Mouse (Mus musculus) embryonic facial prominence, embryonic 12.5 days (tissue): ENCODE data around the gene Dnaic2. TPM values are rescaled to one million over a fixed set of nuclear protein-coding genes. Genes with fewer than 3 reads are reported as not detected.

ENCODE experiments used
- ATAC-seq: fragments of 200-750 bp; cut with Nextera tagmentation; 2 replicates; pipeline ENCODE4 v1.8.0; 2017; ENCODE audit not compliant: insufficient number of reproducible peaks, insufficient read depth, low FRiP score, low TSS enrichment
- H3K27ac ChIP-seq: fragments of 300-500 bp; sonication (generic); 2 replicates; pipeline ENCODE4 v1.5.1; 2016; ENCODE audit warnings: mild to moderate bottlenecking
- H3K27me3 ChIP-seq: fragments of 300-500 bp; sonication (generic); 2 replicates; pipeline ENCODE4 v1.6.1; 2016; ENCODE audit warnings: mild to moderate bottlenecking, moderate library complexity
- H3K36me3 ChIP-seq: fragments of 300-500 bp; sonication (generic); 2 replicates; pipeline ENCODE4 v1.6.1; 2016; ENCODE audit warnings: mild to moderate bottlenecking
- H3K4me1 ChIP-seq: fragments of 300-500 bp; sonication (generic); 2 replicates; pipeline ENCODE4 v1.6.1; 2016
- H3K4me2 ChIP-seq: fragments of 300-500 bp; sonication (generic); replicated peaks from 2 replicates; pipeline ENCODE4 v1.6.1; 2016; ENCODE audit warnings: mild to moderate bottlenecking, moderate library complexity
- H3K4me3 ChIP-seq: fragments of 300-500 bp; sonication (generic); 2 replicates; pipeline ENCODE4 v1.5.1; 2016; ENCODE audit warnings: mild to moderate bottlenecking
- H3K9ac ChIP-seq: fragments of 300-500 bp; sonication (generic); 2 replicates; pipeline ENCODE4 v1.6.1; 2016; ENCODE audit warnings: mild to moderate bottlenecking, moderate library complexity
- H3K9me3 ChIP-seq: fragments of 300-500 bp; sonication (generic); 2 replicates; pipeline ENCODE4 v1.6.1; 2016; ENCODE audit warnings: mild to moderate bottlenecking, moderate library complexity
- WGBS: fragments of 180-500 bp; shearing (Covaris S2); methylation state at CpG from one replicate; pipeline ENCODE4 v1.1.7; 2016; 5-methylcytosine and 5-hydroxymethylcytosine counted together
- polyA plus RNA-seq: library from polyadenylated mRNA; unstranded; fragments of >200 nt; fragmentation: Nextera tagmentation; extraction: Ambion mirVana; gene quantifications from 2 replicates; pipeline ENCODE4 v1.2.1, GENCODE M21; 2016

Dnaic2 gene
- polyA plus RNA-seq, 1 experiment from 2014 or later, result 2.0 TPM

GRCm38 (mm10) chr11:114727826-114728186 is 598 bp downstream of the Dnaic2 start:
- Histone ChIP-seq H3K4me3 (no peak overlapping the region), H3K27me3 (0 out of 2 replicates have a peak, but pooled peaks cover 3% of the 10 kb centered on the region), H3K4me1 (peaks cover 42% of the 10 kb centered on the region), H3K4me2 (peak overlapping the region; percentile 62), H3K36me3 (no peaks in the 10 kb centered on the region), H3K27ac (no peak overlapping the region), H3K9ac (no peak overlapping the region), H3K9me3 (no peaks in the 10 kb centered on the region)
- ATAC-seq, result no peak
- 37% methylated on average over 5 of the region's 5 CpGs for WGBS

- no peak overlapping the region for H3K4me3 ChIP-seq
Measured at GRCm38 (mm10) chr11:114728333-114728732, 1.1 kb downstream of the Dnaic2 start.

GRCm38 (mm10) chr11:114729832-114730363 is 2.7 kb downstream of the Dnaic2 start:
- H3K27me3 ChIP-seq, result 0 out of 2 replicates have a peak, but pooled peaks cover 3% of the 10 kb centered on the region
- H3K9ac ChIP-seq, result no peak overlapping the region
- H3K4me2 ChIP-seq, result no peak overlapping the region
- peaks cover 39% of the 10 kb centered on the region for H3K4me1 ChIP-seq
- WGBS, result 52% methylated on average over 6 of the region's 6 CpGs
- no peak overlapping the region for H3K27ac ChIP-seq
- no peaks in the 10 kb centered on the region for H3K9me3 ChIP-seq
- no peaks in the 10 kb centered on the region for H3K36me3 ChIP-seq
- ATAC-seq, result no peak
- no peak overlapping the region for H3K4me3 ChIP-seq

More at GRCm38 (mm10) chr11:114728333-114728732, 1.1 kb downstream of the Dnaic2 start:
- no peak overlapping the region for H3K9ac ChIP-seq
- H3K9me3 ChIP-seq, result no peaks in the 10 kb centered on the region
- H3K27me3 ChIP-seq, result 0 out of 2 replicates have a peak, but pooled peaks cover 3% of the 10 kb centered on the region
- 29% methylated on average over 5 of the region's 5 CpGs for WGBS
- no peak overlapping the region for H3K4me2 ChIP-seq
- peaks cover 42% of the 10 kb centered on the region for H3K4me1 ChIP-seq
- ATAC-seq, result no peak
- H3K27ac ChIP-seq, result no peak overlapping the region
- no peaks in the 10 kb centered on the region for H3K36me3 ChIP-seq

DNA sequence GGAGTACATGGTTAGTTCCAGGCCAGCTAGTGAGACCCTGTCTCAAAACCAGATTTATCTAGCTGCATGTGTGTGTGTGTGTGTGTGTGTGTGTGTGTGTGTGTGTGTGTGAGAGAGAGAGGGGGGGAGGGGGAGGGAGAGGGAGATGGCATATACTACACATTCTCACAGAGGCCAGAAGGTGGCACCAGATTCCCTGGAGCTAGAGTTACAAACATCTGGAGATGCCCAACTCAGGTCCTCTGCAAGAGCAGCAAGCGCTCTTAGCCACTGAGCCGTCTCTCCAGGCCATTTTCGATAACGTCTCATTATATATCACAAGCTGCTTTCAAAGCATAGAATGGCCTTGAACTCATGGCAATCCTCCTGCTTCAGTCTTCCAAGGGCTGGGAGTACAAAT is 4.5 kb downstream of the Dnaic2 start:
- Histone ChIP-seq H3K9ac (no peak overlapping the region), H3K36me3 (no peaks in the 10 kb centered on the region), H3K27me3 (0 out of 2 replicates have a peak, but pooled peaks cover 3% of the 10 kb centered on the region), H3K27ac (no peak overlapping the region), H3K9me3 (no peaks in the 10 kb centered on the region), H3K4me2 (no peak overlapping the region), H3K4me3 (no peak overlapping the region), H3K4me1 (peaks cover 30% of the 10 kb centered on the region)
- ATAC-seq, result no peak
- WGBS, result 65% methylated on average over 4 of the region's 4 CpGs

- no peak overlapping the region for H3K27ac ChIP-seq
- H3K36me3 ChIP-seq, result no peaks in the 10 kb centered on the region
- ATAC-seq, result no peak
- 79% methylated on average over 22 of the region's 22 CpGs for WGBS
- H3K4me1 ChIP-seq, result peaks cover 19% of the 10 kb centered on the region
- no peak overlapping the region for H3K4me2 ChIP-seq
- H3K4me3 ChIP-seq, result no peak overlapping the region
- no peaks in the 10 kb centered on the region for H3K9me3 ChIP-seq
- H3K27me3 ChIP-seq, result no peaks in the 10 kb centered on the region
- H3K9ac ChIP-seq, result no peak overlapping the region
Measured at GRCm38 (mm10) chr11:114732890-114733289, 5.7 kb downstream of the Dnaic2 start.

GRCm38 (mm10) chr11:114736111-114736510 is 8.9 kb downstream of the Dnaic2 start:
- 77% methylated on average over 2 of the region's 2 CpGs for WGBS
- no peaks in the 10 kb centered on the region for H3K9me3 ChIP-seq
- H3K27ac ChIP-seq, result no peak overlapping the region
- no peak overlapping the region for H3K4me3 ChIP-seq
- peaks cover 4% of the 10 kb centered on the region; the same call in 1 of the 2 replicates for H3K4me1 ChIP-seq
- H3K36me3 ChIP-seq, result no peaks in the 10 kb centered on the region
- no peak for ATAC-seq
- H3K4me2 ChIP-seq, result no peak overlapping the region
- no peak overlapping the region for H3K9ac ChIP-seq
- H3K27me3 ChIP-seq, result no peaks in the 10 kb centered on the region

DNA sequence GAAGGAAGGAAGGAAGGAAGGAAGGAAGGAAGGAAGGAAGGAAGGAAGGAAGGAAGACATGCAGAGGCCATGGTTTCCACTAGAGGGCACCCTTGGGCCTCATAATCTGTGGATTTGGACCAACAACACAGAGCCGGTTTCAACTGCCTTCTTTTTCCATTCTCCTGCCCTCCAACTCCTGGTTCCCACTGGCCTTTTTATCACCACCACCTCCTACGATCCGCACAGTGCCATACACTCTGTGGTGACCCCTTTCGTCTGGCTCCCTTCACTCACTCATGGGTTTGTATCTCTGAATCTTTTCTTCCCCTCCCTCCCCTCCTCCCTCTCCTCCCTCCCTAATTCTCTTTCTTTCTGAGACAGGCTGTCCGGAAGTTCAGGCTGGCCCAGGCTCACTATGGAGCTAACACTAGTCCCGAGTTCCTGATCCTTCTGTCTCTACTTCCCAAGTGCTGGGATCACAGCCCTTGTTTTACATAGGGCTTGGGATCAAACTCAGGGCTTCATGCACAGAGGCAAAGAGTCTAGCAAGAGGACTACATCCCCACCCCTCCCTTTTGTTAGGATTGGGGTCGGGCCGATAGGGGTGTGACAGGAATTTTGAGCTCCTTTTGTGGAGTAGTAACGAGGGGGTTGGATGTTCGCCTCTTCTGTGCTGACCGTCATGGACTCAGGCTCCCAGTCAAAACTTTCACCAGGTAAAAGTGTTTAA is 9.9 kb downstream of the Dnaic2 start:
- H3K4me2 ChIP-seq, result no peak overlapping the region
- H3K27ac ChIP-seq, result no peak overlapping the region
- ATAC-seq, result no peak
- no peaks in the 10 kb centered on the region for H3K9me3 ChIP-seq
- H3K4me3 ChIP-seq, result no peak overlapping the region
- WGBS, result 37% methylated on average over 11 of the region's 11 CpGs
- H3K27me3 ChIP-seq, result no peaks in the 10 kb centered on the region
- H3K36me3 ChIP-seq, result no peaks in the 10 kb centered on the region
- peaks cover 4% of the 10 kb centered on the region; the same call in 1 of the 2 replicates for H3K4me1 ChIP-seq
- no peak overlapping the region for H3K9ac ChIP-seq

DNA sequence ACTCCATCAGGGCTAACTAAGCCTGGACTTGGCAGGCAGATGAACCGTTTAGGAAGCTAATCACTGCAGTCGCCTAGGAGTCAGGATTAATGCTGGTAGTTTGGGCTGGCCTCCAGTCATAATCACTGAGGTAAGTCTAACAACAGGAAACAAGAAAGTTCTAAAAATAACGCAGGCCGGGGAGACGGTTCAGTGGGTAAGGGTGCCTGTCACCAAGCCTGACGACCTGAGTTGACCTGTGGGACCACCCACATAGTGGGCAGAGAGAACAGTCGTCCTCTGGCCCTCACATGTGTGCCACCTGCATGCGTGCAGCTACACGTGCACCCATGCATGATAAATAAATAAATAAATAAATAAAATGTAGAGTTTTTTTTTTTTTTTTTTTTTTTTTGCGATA is 13.4 kb downstream of the Dnaic2 start:
- H3K4me3 ChIP-seq, result no peak overlapping the region
- WGBS, result 35% methylated on average over 10 of the region's 10 CpGs
- no peaks in the 10 kb centered on the region for H3K27me3 ChIP-seq
- H3K4me1 ChIP-seq, result peaks cover 4% of the 10 kb centered on the region; the same call in 1 of the 2 replicates
- ATAC-seq, result no peak
- H3K36me3 ChIP-seq, result no peaks in the 10 kb centered on the region
- no peak overlapping the region for H3K27ac ChIP-seq
- H3K4me2 ChIP-seq, result no peak overlapping the region
- H3K9me3 ChIP-seq, result no peaks in the 10 kb centered on the region
- no peak overlapping the region for H3K9ac ChIP-seq

- H3K27me3 ChIP-seq, result no peaks in the 10 kb centered on the region
- ATAC-seq, result no peak
Measured at GRCm38 (mm10) chr11:114741451-114741850, 14.2 kb downstream of the Dnaic2 start.

GRCm38 (mm10) chr11:114745134-114745533 is 17.9 kb downstream of the Dnaic2 start:
- H3K27ac ChIP-seq, result no peak overlapping the region
- H3K9me3 ChIP-seq, result no peaks in the 10 kb centered on the region
- peaks cover 4% of the 10 kb centered on the region; the same call in 1 of the 2 replicates for H3K4me1 ChIP-seq
- no peaks in the 10 kb centered on the region for H3K27me3 ChIP-seq
- H3K36me3 ChIP-seq, result no peaks in the 10 kb centered on the region
- no peak overlapping the region for H3K9ac ChIP-seq
- no peak for ATAC-seq
- H3K4me3 ChIP-seq, result no peak overlapping the region
- 3% methylated on average over 12 of the region's 12 CpGs for WGBS
- H3K4me2 ChIP-seq, result peak overlapping the region; percentile 31

More at GRCm38 (mm10) chr11:114741451-114741850, 14.2 kb downstream of the Dnaic2 start:
- Histone ChIP-seq H3K4me1 (peaks cover 4% of the 10 kb centered on the region; the same call in 1 of the 2 replicates), H3K9me3 (no peaks in the 10 kb centered on the region), H3K4me3 (no peak overlapping the region), H3K9ac (no peak overlapping the region), H3K4me2 (no peak overlapping the region), H3K27ac (no peak overlapping the region), H3K36me3 (no peaks in the 10 kb centered on the region)
- whole genome bisulfite sequencing, result 39% methylated on average over 6 of the region's 6 CpGs

GRCm38 (mm10) chr11:114747564-114748138 is 20.4 kb downstream of the Dnaic2 start:
- ATAC-seq, result no peak
- Histone ChIP-seq H3K4me1 (no peaks in the 10 kb centered on the region), H3K27ac (no peak overlapping the region), H3K4me3 (no peak overlapping the region), H3K9ac (no peak overlapping the region), H3K36me3 (no peaks in the 10 kb centered on the region), H3K9me3 (no peaks in the 10 kb centered on the region), H3K4me2 (no peak overlapping the region), H3K27me3 (no peaks in the 10 kb centered on the region)
- 85% methylated on average over 12 of the region's 12 CpGs for WGBS
